Mouse (Mus musculus) CD8-positive naive resting alpha-beta T cell, adult 2 months (primary cell): ENCODE measurements around the gene Cdc42ep1.

Experiments
- DNase-seq, 2 experiments: peaks; one replicate each; pipeline ENCODE4 v3.0.0; 2022; ENCODE audit warnings: low read depth in 2 of 2, low spot score in 2 of 2

Cdc42ep1 gene

DNA sequence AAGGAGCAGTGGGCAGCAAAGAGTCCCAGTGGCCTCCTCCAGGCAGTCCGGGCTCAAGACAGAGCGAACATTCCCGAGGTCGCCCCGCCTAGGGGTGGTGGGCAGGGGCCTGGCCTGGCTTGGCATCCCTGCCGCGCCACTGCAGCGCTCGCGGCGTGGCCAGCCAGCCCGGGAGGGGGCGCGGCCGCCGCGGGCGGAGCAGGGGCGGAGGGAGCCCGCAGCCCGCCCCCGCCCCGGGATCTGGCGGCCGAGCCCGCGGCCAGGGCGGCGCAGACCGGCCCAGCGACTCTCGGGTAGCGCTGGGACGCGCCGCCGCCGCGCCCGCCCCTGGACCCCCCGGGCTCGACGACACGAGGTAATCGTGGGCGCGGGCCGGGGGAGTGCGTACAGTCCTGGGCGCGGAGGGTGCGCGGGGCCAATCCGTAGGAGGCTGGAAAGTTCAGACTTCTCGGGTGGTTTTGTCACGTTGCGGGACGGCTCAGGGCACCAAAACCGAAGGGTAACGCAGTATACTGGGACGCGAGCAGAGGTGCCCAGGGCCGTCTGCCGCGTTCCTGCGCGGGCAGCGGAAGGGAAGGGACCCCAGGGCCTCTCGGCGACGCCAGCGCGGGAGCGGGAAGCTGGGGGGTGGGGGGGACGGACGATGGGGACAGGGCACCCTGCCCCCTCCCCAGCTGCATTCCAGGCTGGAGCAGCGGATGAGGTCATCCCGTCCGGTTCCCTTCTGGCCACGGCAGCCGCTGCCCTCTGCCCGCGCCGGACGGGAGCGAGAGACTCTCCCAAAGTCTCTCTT is at the start of gene Cdc42ep1:
Gene Cdc42ep1 (plus strand): TSS at position 254 of the 793 bp plus-strand sequence.
- no peak for DNase-seq

GRCm38 (mm10) chr15:78796196-78797059 is 46.0 kb upstream of the Cdc42ep1 start:
- no peak for DNase-seq

DNA sequence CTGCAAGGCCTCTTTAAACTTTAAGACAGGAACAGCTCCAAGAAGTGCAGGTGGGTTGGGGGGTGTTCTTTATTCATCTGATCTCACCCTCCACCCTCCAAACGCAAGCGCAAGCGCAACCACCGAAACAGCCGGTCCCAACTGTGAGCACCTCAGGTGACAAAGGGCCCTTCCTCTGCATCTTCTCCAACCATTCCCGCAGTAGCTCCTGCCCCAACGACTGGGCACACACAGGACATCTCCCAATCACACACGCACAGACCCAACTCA is 45.4 kb upstream of the Cdc42ep1 start:
- no peak for DNase-seq

DNA sequence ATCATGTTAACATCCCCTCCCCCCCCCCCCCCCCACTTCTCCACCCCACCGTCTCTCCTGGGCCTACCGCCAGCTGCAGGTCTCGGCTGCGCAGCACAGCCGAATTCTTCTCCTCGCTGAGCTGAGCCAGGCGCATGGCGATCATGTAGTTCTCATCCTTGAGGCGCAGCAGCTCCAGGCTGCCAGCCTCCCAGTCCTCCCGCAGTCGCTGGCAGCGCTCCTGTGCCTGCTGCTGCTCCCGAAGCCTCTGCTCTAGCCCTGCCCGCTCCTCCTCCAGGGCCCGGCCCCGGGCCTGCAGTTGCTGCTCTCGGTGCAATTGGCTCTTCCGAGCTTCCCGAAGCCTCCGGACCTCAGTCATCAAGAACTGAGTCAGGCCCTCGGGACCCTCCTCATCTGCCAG is 43.4 kb upstream of the Cdc42ep1 start:
- no peak for DNase-seq

DNA sequence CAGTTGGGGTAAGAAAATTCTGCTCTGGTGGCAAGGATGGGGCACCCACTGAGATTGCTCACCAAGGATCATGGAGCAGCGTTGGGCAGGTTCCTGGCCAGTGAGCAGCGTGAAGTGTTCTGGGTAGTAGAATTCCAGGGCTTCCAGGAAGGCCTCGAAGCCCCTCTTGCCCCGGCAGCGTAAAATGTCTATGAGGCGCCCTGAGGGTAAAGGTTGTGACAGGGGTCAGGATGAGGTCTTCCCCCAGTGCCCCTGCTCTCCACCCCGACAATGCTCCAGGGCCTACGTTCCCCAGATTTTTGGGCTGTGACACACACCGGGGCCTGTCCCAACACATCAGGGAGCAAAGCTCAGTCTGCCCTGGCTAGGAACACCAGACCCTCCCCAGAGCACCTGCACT is 40.9 kb upstream of the Cdc42ep1 start:
- no peak for DNase-seq

DNA sequence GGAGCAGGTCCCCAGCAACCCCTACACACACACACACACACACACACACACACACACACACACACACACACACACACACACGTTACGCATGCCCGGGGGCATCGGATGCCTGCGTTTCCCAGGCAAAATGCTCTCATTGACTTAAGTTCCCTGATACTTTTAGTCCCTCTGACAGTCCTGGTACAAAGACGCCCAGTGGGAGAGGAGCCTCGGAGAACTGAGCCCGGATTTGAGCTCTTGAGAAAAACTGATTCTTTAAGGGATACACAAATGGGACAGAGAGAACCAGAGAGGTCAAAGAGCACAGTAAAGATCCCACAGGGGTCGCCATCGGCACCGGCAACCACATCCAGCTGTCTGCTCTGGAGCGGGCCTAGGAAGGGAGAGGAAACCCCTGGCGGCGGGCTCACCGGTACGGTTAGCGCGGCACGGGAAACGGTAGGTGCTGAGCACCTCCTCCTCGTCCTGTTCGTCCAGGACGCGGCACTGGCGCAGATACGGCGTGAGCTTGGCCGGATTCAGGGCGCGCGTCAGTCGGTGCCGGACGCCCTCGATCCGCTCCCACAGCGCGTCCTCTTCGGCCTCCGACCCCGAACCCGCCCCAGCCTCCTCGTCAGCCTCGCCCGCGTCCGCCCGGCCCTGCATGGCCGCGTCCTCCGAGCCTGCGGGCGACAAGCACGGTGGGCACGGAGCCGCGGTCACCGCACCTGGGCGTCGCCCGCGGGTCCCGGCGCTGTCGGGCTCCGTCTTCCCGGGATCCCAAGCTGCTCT is 40.3 kb upstream of the Cdc42ep1 start:
- peak in 1 of 2 experiments; percentile 20 for DNase-seq

- DNase-seq: peak in 1 of 2 experiments; percentile 16
Observed at GRCm38 (mm10) chr15:78802776-78803391, 39.5 kb upstream of the Cdc42ep1 start, which contains the start of gene Card10. Gene Card10, minus strand, starts transcription at chr15:78803042.

DNA sequence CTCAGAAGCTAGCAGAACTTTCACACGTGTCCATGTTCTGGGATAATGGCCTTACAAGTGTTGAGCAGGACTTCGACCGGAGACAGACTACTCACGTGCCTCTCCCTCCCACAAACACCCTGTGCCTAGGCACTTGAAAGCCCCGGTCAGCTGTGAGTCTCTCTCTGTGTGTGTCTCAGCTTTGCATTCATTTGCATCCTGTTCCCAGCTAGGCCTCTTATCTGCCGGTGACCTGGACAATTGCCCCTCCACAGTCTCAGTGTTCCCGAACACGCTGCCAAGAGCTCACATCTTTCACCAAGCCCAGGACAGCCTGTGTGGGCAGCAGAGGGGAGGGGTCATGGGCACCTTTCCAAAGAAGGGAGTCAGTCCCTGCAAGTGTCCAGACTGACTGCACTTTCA is 38.9 kb upstream of the Cdc42ep1 start:
- no peak for DNase-seq

DNA sequence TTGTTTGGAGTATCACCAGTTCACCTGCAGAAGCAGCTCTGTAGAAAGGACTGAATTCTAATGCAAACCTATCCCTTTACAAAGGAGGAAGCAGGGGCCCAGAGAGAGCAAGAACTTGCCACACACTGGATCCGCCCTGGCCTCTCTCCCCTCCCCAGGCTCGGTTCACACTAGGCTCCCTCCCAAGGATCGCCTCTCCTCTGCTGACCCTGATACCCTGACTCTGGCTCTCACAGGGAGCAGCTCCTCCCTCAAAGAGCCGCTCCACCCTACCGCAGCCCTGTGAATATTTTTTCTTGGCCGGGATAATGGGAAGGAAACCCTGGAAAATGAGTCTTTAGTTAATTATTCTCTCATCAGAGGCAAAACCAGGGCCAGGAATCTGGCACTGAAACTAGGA is 38.1 kb upstream of the Cdc42ep1 start:
- DNase-seq: no peak

DNA sequence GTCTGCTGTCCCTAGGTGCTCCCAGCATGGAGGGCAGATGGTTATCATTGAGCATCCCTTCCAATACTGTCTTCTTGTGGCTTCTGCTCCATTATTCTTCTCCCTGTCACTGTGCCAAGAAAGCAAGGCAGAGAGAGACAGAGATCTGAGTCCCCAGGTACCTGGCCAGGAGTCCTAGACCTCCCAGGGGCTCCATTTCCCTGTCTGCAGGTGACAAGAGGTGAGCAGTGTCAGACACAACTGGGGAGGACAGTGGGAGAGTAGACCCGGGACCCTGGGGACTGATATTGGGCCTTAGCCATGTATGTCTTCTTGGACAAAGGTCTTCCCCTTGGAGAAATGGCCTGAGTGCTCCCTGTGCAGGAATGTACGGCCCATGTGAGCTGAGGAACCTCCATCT is 37.1 kb upstream of the Cdc42ep1 start:
- no peak for DNase-seq

- no peak for DNase-seq
Observed at GRCm38 (mm10) chr15:78806614-78807013, 35.8 kb upstream of the Cdc42ep1 start.

GRCm38 (mm10) chr15:78807141-78807540 is 35.3 kb upstream of the Cdc42ep1 start:
- no peak for DNase-seq

DNA sequence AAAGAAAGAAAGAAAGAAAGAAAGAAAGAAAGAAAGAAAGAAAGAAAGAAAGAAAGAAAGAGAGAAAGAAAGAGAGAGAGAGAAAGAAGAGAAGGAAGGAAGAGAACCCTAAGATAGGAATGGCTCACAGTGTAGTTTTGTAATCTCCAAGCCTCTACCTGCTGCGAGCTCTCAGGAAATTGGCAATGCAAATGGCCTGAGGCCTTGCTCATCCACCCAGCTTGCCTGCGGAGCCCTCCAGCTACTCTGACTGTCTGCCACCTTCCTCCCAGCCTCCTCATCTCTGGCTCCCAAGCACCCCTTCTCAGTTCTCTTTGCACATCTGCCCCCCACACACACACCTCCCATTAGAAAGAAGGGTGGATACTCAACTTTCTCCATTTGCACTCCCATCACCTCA is 33.4 kb upstream of the Cdc42ep1 start:
- no peak for DNase-seq

- DNase-seq: no peak
Observed at GRCm38 (mm10) chr15:78809739-78810138, 32.7 kb upstream of the Cdc42ep1 start.

GRCm38 (mm10) chr15:78810146-78810545 is 32.3 kb upstream of the Cdc42ep1 start:
- no peak for DNase-seq

DNA sequence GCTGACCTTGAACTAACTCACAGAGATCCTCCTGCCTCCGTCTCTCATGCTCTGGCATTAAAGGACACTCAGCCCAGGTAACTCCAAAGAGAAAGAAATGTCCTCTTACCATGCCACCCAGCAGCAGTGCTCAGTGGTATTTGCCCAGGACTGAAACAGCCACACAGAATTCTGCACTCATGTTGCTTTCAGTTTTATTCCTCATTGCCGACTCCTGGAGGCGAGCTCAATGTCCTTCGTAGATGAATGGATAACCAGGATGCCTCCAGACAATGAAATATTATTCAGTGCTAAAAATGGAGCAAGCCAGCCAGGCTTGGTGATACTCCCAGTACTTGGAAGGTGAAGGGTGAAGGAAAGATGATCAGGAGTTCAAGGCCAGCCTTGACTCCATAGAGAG is 28.8 kb upstream of the Cdc42ep1 start:
- DNase-seq: no peak

DNA sequence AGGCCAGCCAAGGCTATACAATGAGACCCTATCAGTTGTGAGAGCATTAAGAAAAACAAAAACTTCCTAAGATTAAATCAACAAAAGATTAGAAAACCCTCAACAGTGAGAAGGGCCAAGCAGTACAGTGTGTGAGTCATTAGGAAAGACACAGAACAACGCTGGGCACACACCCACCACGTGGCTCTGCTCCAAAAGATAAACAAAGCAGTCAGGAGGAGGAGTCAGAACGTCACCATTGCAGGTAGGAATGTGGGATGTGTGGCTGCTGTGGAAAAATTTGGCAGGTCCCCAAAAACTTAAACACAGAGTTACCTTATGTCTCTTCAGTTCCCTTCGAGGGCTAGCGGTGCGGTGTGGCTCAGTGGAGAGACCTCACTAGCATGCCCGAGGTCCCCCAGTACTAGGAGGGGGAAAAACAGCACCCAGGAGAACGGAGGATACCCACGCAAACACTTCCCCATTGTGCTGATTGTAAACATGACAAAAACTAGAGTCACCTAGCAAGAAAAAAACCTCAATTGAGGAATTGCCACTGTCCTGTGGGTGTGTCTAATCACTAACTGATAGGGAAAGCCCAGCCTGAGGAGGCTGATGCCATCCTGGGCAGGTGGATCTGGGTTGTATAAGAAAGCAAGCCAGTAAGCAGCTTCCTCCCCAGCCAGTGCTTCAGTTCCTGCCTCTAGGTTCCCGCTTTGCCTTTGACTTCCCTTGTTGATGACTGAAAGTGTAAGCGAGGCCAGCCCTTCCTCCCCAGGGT is 26.9 kb upstream of the Cdc42ep1 start:
- no peak for DNase-seq

- no peak for DNase-seq
Observed at GRCm38 (mm10) chr15:78816074-78816391, 26.4 kb upstream of the Cdc42ep1 start.

GRCm38 (mm10) chr15:78826213-78827204 is 15.9 kb upstream of the Cdc42ep1 start:
- DNase-seq: peak; percentile 43 to 59
